Mouse (Mus musculus) intestine, embryonic 16.5 days (tissue): ENCODE results near the gene Itpkc. TPM values are rescaled to one million over a fixed set of nuclear protein-coding genes. Genes with fewer than 3 reads are reported as not detected.

Experiments used
- ATAC-seq: fragments of 200-750 bp; cut with Nextera tagmentation; 2 replicates; pipeline ENCODE4 v1.8.0; 2017; ENCODE audit warnings: moderate TSS enrichment, moderate library complexity
- H3K27ac ChIP-seq: fragments of 300-500 bp; sonication (generic); 2 replicates; pipeline ENCODE4 v1.5.1; 2014; ENCODE audit warnings: mild to moderate bottlenecking, low read length
- H3K27me3 ChIP-seq: fragments of 300-500 bp; sonication (generic); replicated peaks from 2 replicates; pipeline ENCODE4 v1.6.1; 2014; ENCODE audit warnings: low read length, control low read depth, mixed read lengths; ENCODE audit not compliant: control insufficient read depth, insufficient read depth
- H3K36me3 ChIP-seq: fragments of 300-500 bp; sonication (generic); 2 replicates; pipeline ENCODE4 v1.6.1; 2014; ENCODE audit warnings: low read length, control low read depth; ENCODE audit not compliant: control insufficient read depth, insufficient read depth
- H3K4me1 ChIP-seq: fragments of 300-500 bp; sonication (generic); 2 replicates; pipeline ENCODE4 v1.6.1; 2014; ENCODE audit warnings: low read length, control low read depth, mixed read lengths; ENCODE audit not compliant: control insufficient read depth, insufficient read depth
- H3K4me2 ChIP-seq: fragments of 300-500 bp; sonication (generic); 2 replicates; pipeline ENCODE4 v1.6.1; 2014; ENCODE audit warnings: low read depth, low read length, control low read depth
- H3K4me3 ChIP-seq: fragments of 300-500 bp; sonication (generic); 2 replicates; pipeline ENCODE4 v1.5.1; 2014; ENCODE audit warnings: mild to moderate bottlenecking, low read length
- H3K9ac ChIP-seq: fragments of 300-500 bp; sonication (generic); 2 replicates; pipeline ENCODE4 v1.6.1; 2014; ENCODE audit warnings: low read depth, low read length
- H3K9me3 ChIP-seq: fragments of 300-500 bp; sonication (generic); 2 replicates; pipeline ENCODE4 v1.6.1; 2016; ENCODE audit warnings: low read length, control low read depth; ENCODE audit not compliant: control insufficient read depth
- WGBS: fragments of 180-500 bp; shearing (Covaris S2); extraction: QIAGEN DNeasy Blood & Tissue Kit; methylation state at CpG from one replicate; pipeline ENCODE4 v1.1.7; 2014; 5-methylcytosine and 5-hydroxymethylcytosine counted together
- polyA plus RNA-seq: library from polyadenylated mRNA; unstranded; fragments of >200 nt; fragmentation: Nextera tagmentation; extraction: Ambion mirVana; gene quantifications from 2 replicates; pipeline ENCODE4 v1.2.1, GENCODE M21; 2015

The Itpkc gene
- polyA plus RNA-seq, 1 experiment from 2014 or later: 8.3 TPM

GRCm38 (mm10) chr7:27203730-27204449 is 24.6 kb downstream of the Itpkc start:
- H3K27ac ChIP-seq: no peak overlapping the region
- H3K4me2 ChIP-seq: no peak overlapping the region
- peaks cover 12% of the 10 kb centered on the region; the same call in 1 of the 2 replicates for H3K36me3 ChIP-seq
- 90% methylated on average over 8 of the region's 8 CpGs for WGBS
- 0 out of 2 replicates have a peak, but pooled peaks have one; percentile 21 for ATAC-seq
- H3K9ac ChIP-seq: no peak overlapping the region
- H3K9me3 ChIP-seq: no peaks in the 10 kb centered on the region
- no peaks in the 10 kb centered on the region for H3K4me1 ChIP-seq
- H3K27me3 ChIP-seq: no peaks in the 10 kb centered on the region
- no peak overlapping the region for H3K4me3 ChIP-seq

- Histone ChIP-seq H3K4me1 (peaks cover 10% of the 10 kb centered on the region), H3K9me3 (no peaks in the 10 kb centered on the region), H3K27ac (no peak overlapping the region), H3K4me2 (no peak overlapping the region), H3K4me3 (no peak overlapping the region), H3K9ac (no peak overlapping the region), H3K27me3 (no peaks in the 10 kb centered on the region), H3K36me3 (peaks cover 1% of the 10 kb centered on the region; the same call in 1 of the 2 replicates)
- 90% methylated on average over 8 of the region's 8 CpGs for WGBS
- ATAC-seq: no peak
Observed at GRCm38 (mm10) chr7:27198779-27199178, 29.7 kb downstream of the Itpkc start.

- 0 out of 2 replicates have a peak, but pooled peaks cover 4% of the 10 kb centered on the region for H3K36me3 ChIP-seq
- peaks cover 14% of the 10 kb centered on the region for H3K4me1 ChIP-seq
- no peaks in the 10 kb centered on the region for H3K27me3 ChIP-seq
- no peak overlapping the region for H3K9ac ChIP-seq
- H3K4me3 ChIP-seq: no peak overlapping the region
- no peaks in the 10 kb centered on the region for H3K9me3 ChIP-seq
- H3K4me2 ChIP-seq: no peak overlapping the region
- no peak for ATAC-seq
- no peak overlapping the region for H3K27ac ChIP-seq
Observed at GRCm38 (mm10) chr7:27198355-27198754, 30.1 kb downstream of the Itpkc start.

GRCm38 (mm10) chr7:27197634-27198033 is 30.8 kb downstream of the Itpkc start:
- Histone ChIP-seq H3K27me3 (no peaks in the 10 kb centered on the region), H3K4me1 (peaks cover 16% of the 10 kb centered on the region), H3K9me3 (no peaks in the 10 kb centered on the region), H3K4me2 (no peak overlapping the region), H3K9ac (0 out of 2 replicates have a peak overlapping the region, but pooled peaks have one; percentile 16), H3K27ac (peak overlapping the region; percentile 19; the same call in 1 of the 2 replicates), H3K36me3 (peaks cover 7% of the 10 kb centered on the region; the same call in 1 of the 2 replicates), H3K4me3 (no peak overlapping the region)
- WGBS: 91% methylated on average over 8 of the region's 8 CpGs
- ATAC-seq: no peak

GRCm38 (mm10) chr7:27197136-27197535 is 31.3 kb downstream of the Itpkc start:
- H3K9ac ChIP-seq: 0 out of 2 replicates have a peak overlapping the region, but pooled peaks have one; percentile 16
- H3K4me3 ChIP-seq: no peak overlapping the region
- peaks cover 12% of the 10 kb centered on the region for H3K36me3 ChIP-seq
- H3K4me2 ChIP-seq: no peak overlapping the region
- H3K27ac ChIP-seq: peak overlapping the region; percentile 19; the same call in 1 of the 2 replicates
- no peaks in the 10 kb centered on the region for H3K9me3 ChIP-seq
- 81% methylated on average over 3 of the region's 3 CpGs for WGBS
- H3K4me1 ChIP-seq: peaks cover 16% of the 10 kb centered on the region
- no peaks in the 10 kb centered on the region for H3K27me3 ChIP-seq
- ATAC-seq: no peak

GRCm38 (mm10) chr7:27195681-27196611 is 32.5 kb downstream of the Itpkc start, which contains the start of the genes BC024978 and Snrpa:
Gene BC024978 (plus strand): TSS chr7:27195781.
Gene Snrpa (minus strand): TSS chr7:27196271.
- peak; percentile 99 for ATAC-seq
- peak within 1 kb of the TSS; percentile 97 for H3K9ac ChIP-seq
- WGBS: under 1% methylated on average over 62 of the region's 64 CpGs

GRCm38 (mm10) chr7:27193731-27194130 is 34.7 kb downstream of the Itpkc start:
- Histone ChIP-seq H3K9ac (no peak overlapping the region), H3K4me1 (peaks cover 16% of the 10 kb centered on the region), H3K36me3 (peaks cover 41% of the 10 kb centered on the region), H3K4me3 (no peak overlapping the region), H3K27me3 (no peaks in the 10 kb centered on the region), H3K9me3 (no peaks in the 10 kb centered on the region), H3K27ac (no peak overlapping the region), H3K4me2 (peak overlapping the region; percentile 19; the same call in 1 of the 2 replicates)
- WGBS: 77% methylated on average over 4 of the region's 4 CpGs
- ATAC-seq: no peak

More at GRCm38 (mm10) chr7:27195681-27196611, 32.5 kb downstream of the Itpkc start, which contains the start of the genes BC024978 and Snrpa:
- Histone ChIP-seq H3K27me3 (no peaks in the 10 kb centered on the region), H3K4me1 (peaks cover 16% of the 10 kb centered on the region), H3K27ac (peak within 1 kb of the TSS; percentile 100), H3K4me3 (peak within 1 kb of the TSS; percentile 96), H3K36me3 (peaks cover 20% of the 10 kb centered on the region), H3K4me2 (peak within 1 kb of the TSS; percentile 62), H3K9me3 (no peaks in the 10 kb centered on the region)

- no peak overlapping the region for H3K9ac ChIP-seq
- H3K9me3 ChIP-seq: no peaks in the 10 kb centered on the region
- H3K4me1 ChIP-seq: peaks cover 15% of the 10 kb centered on the region
- H3K27me3 ChIP-seq: no peaks in the 10 kb centered on the region
- no peak overlapping the region for H3K4me3 ChIP-seq
- H3K27ac ChIP-seq: no peak overlapping the region
- 91% methylated on average over 5 of the region's 5 CpGs for WGBS
- no peak overlapping the region for H3K4me2 ChIP-seq
- no peak for ATAC-seq
- peaks cover 53% of the 10 kb centered on the region for H3K36me3 ChIP-seq
Observed at GRCm38 (mm10) chr7:27192434-27192833, 36.0 kb downstream of the Itpkc start.
